Mouse (Mus musculus) spleen, postnatal 36 days (tissue): ENCODE results near the gene Rab4b.

Experiments used
- DNase-seq, 2 experiments: peaks; one replicate each; pipeline ENCODE4 v3.0.0; 2022; ENCODE audit warnings: low spot score in 2 of 2, mixed read lengths in 1 of 2

The Rab4b gene

DNA sequence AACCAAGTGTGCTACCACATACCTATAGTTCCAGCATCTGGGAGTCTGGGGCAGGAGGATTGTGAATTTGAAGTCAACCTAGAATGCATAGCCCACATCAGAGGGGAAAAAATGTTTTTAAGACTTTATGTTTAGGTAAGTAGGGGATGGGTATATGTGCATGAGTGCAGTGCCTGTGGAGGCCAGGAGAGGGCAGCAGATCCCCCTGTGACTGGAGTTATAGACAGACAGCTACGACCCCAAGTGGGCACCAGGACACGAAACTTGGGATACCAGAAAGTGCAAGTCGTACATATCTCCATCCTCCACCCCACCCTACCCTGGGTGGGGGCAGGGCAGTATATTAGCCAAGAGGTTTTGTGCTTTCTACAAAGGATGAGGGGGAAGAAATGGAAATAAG, 6.3 kb upstream of the Rab4b start:
- DNase-seq = no peak

DNA sequence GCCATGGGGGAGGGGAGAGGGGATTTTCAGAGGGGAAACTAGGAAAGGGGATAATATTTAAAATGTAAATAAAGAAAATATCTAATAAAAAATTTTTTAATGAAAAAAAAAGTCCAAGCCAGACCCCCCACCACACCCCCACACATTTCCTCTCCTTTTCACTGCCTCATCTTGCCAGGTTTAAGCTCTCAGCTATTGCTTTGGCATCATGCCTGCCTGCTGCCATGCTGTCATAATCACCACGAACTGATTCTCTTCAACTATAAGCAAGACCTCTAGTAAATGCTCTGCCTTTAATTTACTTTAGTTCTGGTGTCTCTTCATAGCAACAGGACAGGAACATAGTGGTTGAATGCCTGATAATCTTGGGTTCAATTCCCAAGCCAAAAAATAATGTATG, 3.8 kb upstream of the Rab4b start:
- no peak for DNase-seq

DNA sequence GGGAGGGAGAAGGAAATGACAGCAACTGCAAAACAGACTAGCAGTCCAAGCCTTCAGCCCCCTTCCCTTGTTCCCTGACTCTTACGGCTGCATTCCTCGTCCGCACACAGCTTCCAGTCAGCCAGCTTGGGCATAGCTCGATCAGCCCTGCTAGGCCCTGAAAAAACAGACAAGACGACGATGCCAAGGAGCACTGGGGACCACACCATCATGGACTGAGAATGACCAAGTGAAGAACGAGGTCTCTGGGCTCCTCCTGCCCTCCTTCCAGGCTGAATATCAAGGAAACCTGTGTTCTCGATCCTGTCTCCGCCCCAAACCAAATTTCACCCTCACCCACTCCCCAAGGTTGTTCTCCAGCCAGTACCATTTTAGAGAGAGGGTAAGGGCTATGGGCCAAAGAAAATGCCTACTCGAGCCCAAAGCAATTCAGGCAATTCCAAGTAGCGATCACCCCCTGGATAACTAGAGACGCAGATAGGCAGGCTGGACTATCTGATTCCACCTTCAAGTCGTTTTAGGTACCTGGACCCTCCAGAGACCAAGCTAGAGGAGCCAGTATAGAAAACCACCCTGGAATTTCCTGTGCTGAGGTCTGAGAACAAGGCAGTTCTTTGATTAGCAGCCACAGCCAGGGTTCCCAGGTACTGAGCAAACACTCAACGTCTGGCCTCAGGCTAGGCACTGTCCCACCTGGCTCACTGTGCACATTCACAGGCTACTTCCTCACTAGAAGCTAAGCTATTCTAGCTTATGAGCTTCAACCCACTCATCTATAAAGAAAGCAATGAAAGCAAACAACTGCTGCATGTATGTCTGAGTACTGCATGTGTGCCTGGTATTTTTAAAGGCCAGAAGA, 2.4 kb upstream of the Rab4b start, which contains the start of the genes Gm21983 and Mia:
Gene Gm21983 (minus strand): TSS at position 250 of the 859 bp plus-strand sequence.
Gene Mia (minus strand): TSS at position 321 of the 859 bp plus-strand sequence.
- no peak for DNase-seq

DNA sequence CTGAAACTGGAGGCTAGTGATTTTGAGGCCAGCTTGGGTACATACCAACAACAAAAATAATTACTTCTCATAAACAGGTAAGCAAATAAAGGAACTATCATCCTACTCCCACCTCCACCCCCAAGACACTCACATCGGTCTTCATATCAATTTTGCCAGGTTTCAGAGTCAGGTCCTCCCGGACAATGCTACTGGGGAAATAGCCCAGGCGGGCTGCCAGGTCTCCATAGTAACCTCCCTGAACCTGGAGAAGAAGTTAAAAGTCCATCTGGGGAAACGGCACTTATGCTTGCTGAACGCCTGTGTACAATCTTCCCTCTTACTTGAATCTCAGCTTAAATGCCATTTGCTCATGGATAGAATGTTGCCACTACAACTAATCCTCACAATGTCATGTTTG, 1.3 kb upstream of the Rab4b start:
- no peak for DNase-seq

DNA sequence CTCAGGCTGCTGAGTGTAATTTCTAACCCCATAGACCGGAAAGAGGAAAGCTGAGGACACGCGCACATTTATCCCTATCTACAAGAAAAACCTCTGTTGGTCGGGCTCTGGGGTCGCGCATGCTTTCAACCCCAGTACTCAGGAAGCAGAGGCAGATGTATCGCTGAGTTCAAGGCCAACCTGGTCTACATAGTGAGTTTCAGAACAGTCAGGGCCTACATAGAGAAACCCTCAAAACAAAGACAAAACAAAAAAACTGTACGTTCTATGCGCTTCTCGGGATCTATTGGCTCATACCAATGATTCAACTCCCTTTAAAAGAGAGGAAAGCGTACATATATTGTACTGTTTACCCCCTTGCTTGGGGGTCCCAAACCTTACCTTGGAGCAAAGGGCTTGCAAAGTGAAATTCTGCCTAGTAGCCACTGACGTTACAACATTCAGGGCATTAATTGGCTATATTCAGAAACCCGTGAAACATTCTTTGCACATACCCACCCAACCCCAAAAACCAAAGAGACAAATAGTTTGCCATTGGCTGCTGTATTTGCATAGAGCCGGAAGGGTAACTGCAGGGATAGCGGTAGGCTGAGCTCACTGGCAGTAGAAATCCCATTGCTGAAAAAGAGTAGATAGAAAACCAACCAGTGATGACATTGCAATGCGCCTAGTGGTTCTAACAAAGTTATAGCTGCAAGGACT, 672 bp upstream of the Rab4b start:
- DNase-seq = peak in 1 of 2 experiments; percentile 40

DNA sequence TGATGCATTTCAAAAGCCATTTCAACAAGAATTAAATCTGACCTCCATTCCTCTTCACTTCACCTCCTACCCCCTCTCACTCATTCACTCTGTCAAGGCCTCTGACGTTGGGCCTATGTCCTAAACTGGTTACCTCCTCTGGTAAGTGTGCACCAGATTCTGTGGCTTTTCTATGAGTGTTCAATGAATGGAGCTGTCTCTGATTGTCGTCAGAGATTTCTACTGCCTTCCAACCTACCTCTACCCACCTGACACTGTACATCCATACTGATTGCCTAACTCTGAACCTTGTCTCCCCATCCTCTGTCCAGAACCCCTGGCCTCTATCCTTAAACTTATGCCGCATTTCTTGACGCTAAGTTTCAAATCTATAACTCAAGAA, 763 bp downstream of the Rab4b start:
- no peak for DNase-seq

DNA sequence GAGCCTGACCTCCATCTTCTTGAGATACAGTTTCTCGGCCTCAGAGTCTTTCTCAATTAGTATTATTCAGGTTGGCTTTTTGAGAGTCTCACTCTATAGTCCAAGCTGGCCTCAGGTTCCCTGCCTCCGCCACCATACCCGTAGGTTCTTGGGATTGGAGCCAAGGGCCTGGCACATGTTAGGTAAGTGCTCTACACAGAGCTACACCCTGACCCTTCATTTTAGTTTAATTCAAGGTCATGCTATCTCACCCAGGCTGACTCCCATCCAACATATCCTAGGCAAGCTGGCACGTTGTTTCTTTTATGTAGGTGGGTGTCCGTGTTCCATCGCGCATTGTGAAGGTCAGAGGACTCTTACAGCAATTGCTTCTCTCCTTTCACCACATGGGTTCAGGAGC, 3.8 kb downstream of the Rab4b start:
- no peak for DNase-seq

DNA sequence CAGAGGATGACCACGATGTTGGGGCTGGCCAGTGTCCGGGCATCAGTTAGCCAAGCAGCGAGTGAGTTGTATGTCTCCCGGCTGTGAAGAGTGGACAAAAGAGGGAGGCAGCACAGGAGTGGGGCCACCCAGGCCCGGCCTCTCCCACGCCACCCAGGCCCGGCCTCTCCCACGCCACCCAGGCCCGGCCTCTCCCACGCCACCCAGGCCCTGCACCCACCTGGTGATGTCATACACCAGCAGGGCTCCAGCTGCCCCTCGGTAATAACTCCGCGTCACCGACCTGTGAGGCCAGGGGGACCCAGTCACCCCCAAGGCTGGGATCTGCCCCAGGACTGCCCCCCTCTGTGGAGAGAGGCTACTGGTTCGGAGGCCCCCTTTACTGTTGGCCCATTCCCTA, 4.2 kb downstream of the Rab4b start:
- DNase-seq = no peak

DNA sequence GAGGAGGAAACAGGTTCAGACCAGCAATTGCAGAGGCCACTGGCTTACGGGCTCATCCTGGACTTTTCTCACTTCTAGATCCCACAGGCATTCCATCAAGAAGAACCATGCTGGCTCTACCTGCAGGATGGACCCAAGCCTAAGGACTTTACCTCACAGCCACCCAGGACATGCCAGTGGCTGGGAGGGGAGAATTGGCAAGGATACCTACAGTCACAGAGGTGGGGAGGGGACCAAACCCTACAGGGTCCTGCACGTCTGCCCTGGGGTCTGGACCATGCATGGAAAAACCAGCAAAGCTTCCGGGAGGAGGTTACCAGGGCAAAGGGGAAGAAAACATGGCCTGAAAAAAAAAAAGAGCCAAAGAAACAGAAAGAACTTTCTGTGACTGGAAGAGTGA, 7.7 kb downstream of the Rab4b start:
- DNase-seq = no peak

DNA sequence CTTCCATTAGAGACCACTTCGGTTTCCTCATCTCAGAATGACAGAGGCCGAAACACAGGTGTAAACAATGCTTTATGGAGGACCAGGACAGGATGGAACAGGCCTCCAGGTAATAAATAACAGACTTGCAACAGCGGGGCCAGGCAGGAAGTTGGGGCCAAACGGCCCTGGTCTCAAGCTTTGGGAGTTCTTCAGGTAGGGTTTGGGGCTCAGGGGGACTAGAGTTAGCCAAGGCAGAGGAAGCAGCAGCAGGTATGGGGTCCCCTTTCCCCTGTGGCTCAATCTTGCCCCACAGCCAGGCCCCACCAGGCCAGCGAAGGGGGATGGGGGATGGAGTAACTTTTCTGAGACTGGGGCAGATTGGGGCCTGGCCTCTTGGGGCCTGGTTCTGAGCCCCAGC, 10.3 kb downstream of the Rab4b start:
- no peak for DNase-seq

DNA sequence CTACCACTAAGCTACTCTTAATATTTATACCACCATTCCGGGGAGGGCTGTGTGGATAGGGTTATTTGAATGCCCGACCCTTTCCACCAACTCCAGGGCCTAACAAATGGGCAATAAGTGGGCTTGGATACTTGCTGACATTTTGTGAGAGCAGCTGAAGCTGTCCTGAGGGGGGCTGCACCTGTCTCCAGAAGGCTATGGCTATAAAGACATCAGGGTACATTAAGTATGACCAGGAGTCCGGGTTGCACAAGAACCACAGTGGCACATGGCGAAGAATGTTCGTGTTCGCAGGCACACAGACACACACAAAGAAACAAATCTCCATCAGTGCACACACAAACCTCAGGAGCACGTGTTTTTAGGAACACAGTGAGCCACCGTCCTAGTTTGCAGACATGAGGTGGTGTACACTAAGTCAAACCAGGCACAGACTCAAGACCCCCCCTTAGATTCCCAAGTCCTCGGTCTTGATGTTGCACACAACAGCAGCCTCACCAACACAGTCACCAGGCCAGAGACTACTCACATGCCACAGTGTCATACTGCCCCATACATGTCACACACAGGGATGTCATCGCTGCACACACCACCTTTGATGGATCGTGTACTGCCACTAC, 11.1 kb downstream of the Rab4b start:
- no peak for DNase-seq

DNA sequence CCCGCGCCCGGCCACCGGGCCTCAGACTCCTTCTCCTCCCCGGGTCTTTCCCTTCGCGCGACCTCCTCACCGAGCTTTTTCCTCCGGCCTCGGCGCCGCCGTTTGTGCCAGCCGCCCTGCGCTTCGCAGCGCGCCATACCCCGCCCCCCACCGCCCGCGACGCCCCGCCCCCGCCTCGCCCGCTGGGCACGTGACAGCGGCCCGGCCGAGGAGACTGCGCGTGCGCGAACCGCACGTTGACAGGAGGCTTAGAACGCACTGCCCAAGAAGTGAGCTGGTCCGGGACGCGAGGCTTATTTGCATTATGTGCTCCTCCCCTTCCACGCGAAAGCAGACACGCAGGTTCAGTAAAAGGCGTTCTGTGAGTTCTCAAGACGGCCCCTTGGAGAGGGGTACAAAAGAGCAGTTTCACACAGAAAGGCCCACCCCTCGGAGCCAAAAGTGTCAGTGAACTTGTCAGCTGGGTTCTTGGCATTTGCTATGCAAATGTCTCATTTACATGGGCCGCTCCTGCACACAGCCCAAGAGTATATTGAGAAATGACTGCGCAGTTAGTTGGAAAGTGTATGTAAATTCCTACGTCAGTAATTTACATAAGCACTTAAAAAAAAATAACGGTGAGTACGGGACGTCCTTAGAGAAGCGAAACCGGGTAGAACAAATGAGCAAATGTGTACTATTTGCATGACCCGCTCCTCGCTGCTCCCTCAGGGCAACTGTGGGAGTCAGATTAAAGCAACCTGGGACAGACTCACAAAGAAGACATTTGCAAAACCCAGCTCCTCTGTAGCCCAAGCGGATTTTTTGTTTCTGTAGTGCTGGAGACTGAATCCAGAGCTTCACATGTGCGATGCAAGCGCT, 11.9 kb downstream of the Rab4b start, which contains the start of gene Egln2:
Gene Egln2 (minus strand): TSS at position 189 of the 861 bp plus-strand sequence.
- peak; percentile 94 to 95 for DNase-seq

DNA sequence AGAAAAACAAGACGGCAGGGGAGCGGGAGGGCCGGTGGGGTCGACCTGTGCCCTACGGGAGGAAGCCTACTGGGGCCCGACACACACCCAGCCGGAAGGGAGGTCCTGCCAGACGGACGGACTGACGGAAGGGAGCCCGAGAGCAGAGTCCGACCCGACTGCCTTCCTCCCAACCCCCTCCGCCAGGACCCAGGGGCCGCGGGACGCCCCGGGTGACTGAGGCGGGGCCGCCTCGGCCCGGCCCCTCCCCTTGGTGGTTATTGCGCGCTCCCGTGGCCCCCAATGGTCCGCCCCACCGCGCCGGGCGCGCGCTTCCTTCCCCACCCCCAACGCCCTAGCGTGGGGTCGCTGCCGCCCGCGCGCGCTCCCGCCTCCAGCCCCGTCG, 12.5 kb downstream of the Rab4b start:
- peak; percentile 86 to 87 for DNase-seq

DNA sequence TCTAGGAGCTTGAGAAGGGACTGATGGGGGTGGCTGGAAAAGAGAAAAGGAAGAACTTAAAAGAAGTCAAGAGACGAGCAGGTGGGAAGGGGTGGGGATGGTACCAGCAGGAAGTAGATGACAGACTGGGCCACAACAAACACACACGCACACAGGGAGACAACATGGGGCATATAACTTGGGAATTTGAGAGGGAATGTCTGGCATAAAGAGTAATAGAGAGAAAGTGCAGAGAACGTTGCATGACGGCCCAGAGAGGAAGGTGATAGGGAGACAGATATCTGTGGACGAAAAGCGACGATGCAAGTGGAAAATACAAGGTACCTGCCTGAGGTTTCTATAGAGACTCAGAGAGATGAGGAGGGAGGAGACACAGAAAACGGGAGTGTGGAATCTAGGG, 13.0 kb downstream of the Rab4b start:
- no peak for DNase-seq

DNA sequence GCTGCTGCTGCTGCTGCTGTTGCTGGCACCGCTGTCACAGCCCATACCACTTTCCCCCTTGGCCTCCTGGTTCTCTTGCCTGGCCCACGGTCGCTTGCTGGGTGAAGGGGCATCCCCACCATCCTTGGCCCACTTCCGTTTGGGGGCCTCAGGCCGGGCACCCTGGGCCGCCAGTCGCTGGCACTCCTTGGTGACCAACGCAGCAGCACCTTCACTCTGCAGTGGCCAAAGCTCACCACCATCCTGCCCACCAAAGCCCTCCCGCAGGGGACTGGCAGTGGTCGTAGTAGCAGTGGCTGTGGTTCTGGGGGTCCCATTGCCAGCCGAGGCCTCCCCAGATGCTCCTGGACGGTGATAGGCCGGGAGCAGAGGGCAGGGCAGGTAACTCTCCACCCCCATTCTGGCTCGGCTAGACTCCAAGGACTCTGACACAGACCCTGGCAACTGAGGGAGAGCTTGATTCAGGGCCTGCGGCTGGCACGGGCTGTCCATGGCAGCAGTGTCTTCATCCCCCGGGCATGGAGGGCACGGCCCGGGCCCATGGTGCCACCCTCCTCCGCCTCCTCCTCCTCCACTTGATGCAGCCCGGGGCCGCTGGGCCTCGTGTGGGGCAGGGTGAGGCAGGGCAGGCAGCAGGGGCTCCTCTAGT, 13.6 kb downstream of the Rab4b start:
- peak in 1 of 2 experiments; percentile 19 for DNase-seq

DNA sequence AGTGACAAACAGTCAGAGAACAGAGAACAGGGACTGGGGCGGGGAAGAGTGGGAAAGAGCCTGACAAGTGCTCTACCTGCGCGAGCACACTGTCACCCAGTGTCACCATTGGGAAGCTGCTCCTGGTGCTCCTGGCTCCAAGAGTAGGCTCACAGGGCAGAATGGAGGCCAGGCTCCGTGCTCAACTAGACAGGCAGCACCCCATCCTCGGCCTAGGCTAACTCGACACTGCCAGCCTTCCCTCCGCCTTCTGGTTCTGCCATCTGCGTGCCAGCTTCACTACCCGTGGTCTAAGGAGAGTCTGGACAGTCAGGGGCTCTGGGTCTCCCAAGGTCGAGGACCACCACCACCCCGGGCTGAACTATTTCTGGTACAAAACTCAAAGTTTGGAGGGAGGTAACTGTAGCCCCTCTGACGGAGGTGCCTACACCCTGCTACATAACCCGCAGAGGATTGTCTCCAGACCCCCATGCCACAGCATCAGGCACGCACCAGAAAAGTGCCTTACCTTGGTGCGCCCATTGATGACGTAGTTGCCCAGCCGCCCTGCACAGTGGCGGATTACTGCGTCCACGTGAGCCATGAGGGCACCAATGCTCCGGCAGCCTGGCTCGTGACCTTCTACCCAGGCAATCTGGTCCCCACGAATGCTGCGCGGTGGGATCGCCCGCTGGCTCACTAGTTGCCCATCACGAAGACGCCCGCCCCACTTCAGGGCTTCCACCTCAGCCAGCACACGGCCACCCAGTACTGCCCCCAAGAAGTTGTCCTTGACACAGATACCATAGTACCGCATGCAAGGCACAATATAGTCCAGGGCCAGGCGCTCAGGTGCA, 14.4 kb downstream of the Rab4b start:
- DNase-seq = no peak

DNA sequence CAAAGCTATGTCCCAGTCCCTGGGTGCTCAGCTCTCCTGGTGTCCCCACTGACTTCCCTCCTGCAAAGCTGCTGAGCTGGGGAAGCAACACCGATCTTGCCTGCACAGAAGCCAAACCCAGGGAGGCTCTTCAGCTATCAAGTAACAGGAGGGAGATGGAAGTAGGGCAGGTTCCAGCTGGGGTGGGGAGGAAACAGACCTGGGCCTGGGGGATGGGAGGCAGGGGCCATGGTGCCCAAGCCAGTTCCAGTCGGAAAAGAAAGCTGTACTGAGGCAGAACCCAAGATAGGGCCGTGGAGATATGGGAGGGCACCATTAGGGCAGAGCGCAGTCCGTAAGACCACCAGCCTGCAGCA, 15.3 kb downstream of the Rab4b start:
- DNase-seq = no peak

DNA sequence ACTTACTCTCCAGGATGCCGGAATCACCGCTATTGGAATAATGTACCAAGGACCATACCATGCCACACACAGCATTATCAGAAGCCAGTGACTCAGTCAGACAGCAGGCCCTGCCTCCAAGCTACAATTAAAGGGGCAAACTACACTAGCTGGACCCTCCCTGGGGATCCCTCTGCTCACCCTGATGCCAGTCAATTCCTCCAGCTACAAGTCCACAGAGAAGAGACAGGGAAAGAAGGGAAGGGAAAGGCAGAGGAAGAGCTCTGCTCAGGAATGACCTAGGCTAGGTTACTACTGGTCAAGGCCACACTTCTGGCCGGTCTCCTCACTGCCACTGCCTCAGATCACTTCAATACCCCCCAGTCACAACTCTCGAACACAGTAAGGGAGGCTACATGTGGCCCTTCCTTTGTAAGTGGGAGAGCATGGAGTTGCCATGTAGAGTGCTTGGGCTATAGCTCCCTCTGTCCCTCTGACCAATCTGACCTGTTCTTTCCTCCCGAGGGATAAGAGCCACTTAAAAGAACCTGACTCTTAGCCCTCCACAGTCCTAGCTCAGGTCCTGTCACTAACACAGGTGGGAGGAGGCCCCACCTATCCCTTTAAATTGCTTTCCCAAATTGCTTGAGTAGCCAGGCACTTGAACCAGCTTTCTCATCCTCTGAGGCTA, 15.8 kb downstream of the Rab4b start:
- no peak for DNase-seq

DNA sequence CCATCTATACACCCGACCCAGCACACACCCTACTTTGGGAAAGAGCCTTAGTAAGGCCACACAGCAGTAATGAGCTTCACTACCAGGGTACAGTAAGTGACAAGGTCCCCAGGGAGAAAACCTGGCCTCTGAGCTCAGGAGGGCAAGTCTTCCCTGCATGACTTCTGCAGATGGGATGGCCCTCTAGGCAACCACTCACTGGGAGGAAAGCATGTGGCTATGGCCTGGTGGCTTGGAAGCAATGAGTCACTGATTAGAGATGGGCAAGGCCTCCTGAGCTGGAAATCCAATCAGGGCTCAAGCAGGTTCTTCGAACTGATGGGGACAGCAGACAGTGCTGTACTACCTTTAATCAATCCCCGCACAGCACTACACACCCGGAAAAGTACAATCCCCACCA, 17.0 kb downstream of the Rab4b start:
- DNase-seq = no peak

DNA sequence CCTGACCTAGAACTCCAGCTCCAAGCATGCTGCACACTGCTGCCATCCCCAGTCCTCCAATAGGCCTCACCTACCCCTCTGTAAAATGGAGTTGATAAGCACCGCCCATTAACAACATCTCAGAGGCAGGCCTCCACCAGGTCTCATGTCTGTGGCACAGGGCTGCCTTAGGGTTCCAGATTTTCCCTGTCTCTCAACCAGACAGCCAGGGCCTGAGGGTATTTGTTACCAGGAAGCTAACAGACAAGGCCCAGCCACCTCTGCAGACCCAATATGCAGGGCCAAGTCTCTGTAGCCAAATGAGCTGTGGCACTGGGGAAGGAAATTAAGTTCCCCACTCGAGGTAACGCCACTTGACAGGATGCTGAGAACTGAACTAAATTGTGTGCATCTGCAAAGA, 17.8 kb downstream of the Rab4b start:
- DNase-seq = no peak
